ENCODE assay signal across 22 mouse cellular contexts in genomic region chr13:56418685-56419483, GRCm38 (mm10). TPM values are rescaled to one million over a fixed set of nuclear protein-coding genes. Genes with fewer than 3 reads are reported as not detected.
DNase-seq lines count a peak whose midpoint lies in the region; ATAC-seq lines count a peak whose summit lies in the region.
"Had no signal": no experiment of that assay in that cellular context is flagged by ENCODE, and none has a peak within 500 bp of the region (broad histone marks: within the 10 kb centered on the region; RNA-seq: fewer than 3 reads in every experiment).

No protein-coding gene starts in this region.

- no peak overlapping the region for H3K27ac ChIP-seq in heart, embryonic 14.5 days (replicated peaks in 1 of 2; ENCODE audit: control insufficient read depth in 1 of 2, insufficient read depth in 1 of 2, low read depth in 2 of 2, low read length in 2 of 2)
- no peak overlapping the region for H3K27ac ChIP-seq in neural tube, embryonic 15.5 days (replicated peaks)
- no peak overlapping the region for H3K27ac ChIP-seq in lung, embryonic 16.5 days (ENCODE audit: low read length)
- H3K27ac ChIP-seq in forebrain, embryonic 11.5 days (ENCODE audit: low read depth, low read length): no peak overlapping the region
- no peak overlapping the region for H3K27ac ChIP-seq in forebrain, embryonic 10.5 days
- H3K27ac ChIP-seq: forebrain, embryonic 12.5 days; liver, embryonic 14.5 days had no signal

- WGBS in heart, embryonic 14.5 days: 25% methylated on average over 13 of the region's 13 CpGs
- WGBS in neural tube, embryonic 15.5 days: 54% methylated on average over 13 of the region's 13 CpGs
- 17% methylated on average over 13 of the region's 13 CpGs for WGBS in lung, embryonic 16.5 days
- 52% methylated on average over 13 of the region's 13 CpGs for WGBS in forebrain, embryonic 11.5 days
- WGBS in forebrain, embryonic 10.5 days: 47% methylated on average over 13 of the region's 13 CpGs

- peaks cover 7 to 11% of the 10 kb centered on the region in 2 experiments; a peak in 2 of 4 replicates for H3K4me1 ChIP-seq in heart, embryonic 14.5 days (ENCODE audit: control insufficient read depth in 2 of 2, insufficient read depth in 2 of 2, low read length in 2 of 2)
- H3K4me1 ChIP-seq in neural tube, embryonic 15.5 days: 0 out of 2 replicates have a peak, but pooled peaks cover 8% of the 10 kb centered on the region
- H3K4me1 ChIP-seq in lung, embryonic 16.5 days (replicated peaks; ENCODE audit: control insufficient read depth, insufficient read depth, low read length): peaks cover 4% of the 10 kb centered on the region; the same call in 1 of the 2 replicates
- no peaks in the 10 kb centered on the region for H3K4me1 ChIP-seq in forebrain, embryonic 11.5 days (replicated peaks; ENCODE audit: control insufficient read depth, insufficient read depth, low read length)
- H3K4me1 ChIP-seq in forebrain, embryonic 10.5 days: peaks cover 18% of the 10 kb centered on the region

- peak; percentile 36; the same call in 1 of the 2 replicates for ATAC-seq in heart, embryonic 14.5 days (ENCODE audit: insufficient number of reproducible peaks, insufficient read depth, low FRiP score, low read depth)
- ATAC-seq in neural tube, embryonic 15.5 days (ENCODE audit: low FRiP score): no peak
- ATAC-seq in lung, embryonic 16.5 days (ENCODE audit: low read depth): peak; percentile 78
- ATAC-seq in forebrain, embryonic 11.5 days (replicated peaks; ENCODE audit: low FRiP score): no peak

- peaks cover 15% of the 10 kb centered on the region for H3K27me3 ChIP-seq in heart, embryonic 14.5 days (ENCODE audit: control insufficient read depth, insufficient read depth, low read length)
- peaks cover 10% of the 10 kb centered on the region; the same call in 1 of the 2 replicates for H3K27me3 ChIP-seq in neural tube, embryonic 15.5 days (replicated peaks)
- H3K27me3 ChIP-seq in lung, embryonic 16.5 days (ENCODE audit: control insufficient read depth, insufficient read depth, low read depth, low read length): no peaks in the 10 kb centered on the region
- no peaks in the 10 kb centered on the region for H3K27me3 ChIP-seq in forebrain, embryonic 11.5 days (ENCODE audit: control insufficient read depth, insufficient read depth, low read length)
- H3K27me3 ChIP-seq in forebrain, embryonic 10.5 days (ENCODE audit: poor library complexity, severe bottlenecking): peaks cover 46% of the 10 kb centered on the region
- H3K27me3 ChIP-seq: embryonic facial prominence, embryonic 13.5 days had no signal

- no peaks in the 10 kb centered on the region for H3K36me3 ChIP-seq in heart, embryonic 14.5 days (ENCODE audit: control insufficient read depth, insufficient read depth, low read length)
- H3K36me3 ChIP-seq in neural tube, embryonic 15.5 days: no peaks in the 10 kb centered on the region
- no peaks in the 10 kb centered on the region for H3K36me3 ChIP-seq in lung, embryonic 16.5 days (ENCODE audit: control insufficient read depth, insufficient read depth, low read length)
- H3K36me3 ChIP-seq in forebrain, embryonic 11.5 days (ENCODE audit: control insufficient read depth, insufficient read depth, low read length): no peaks in the 10 kb centered on the region
- no peaks in the 10 kb centered on the region for H3K36me3 ChIP-seq in forebrain, embryonic 10.5 days (replicated peaks)
- H3K36me3 ChIP-seq: embryonic facial prominence, embryonic 13.5 days; forebrain, embryonic 12.5 days had no signal

- no peak for DNase-seq in heart, postnatal 4 days
- peak; percentile 17 for DNase-seq in neural tube, embryonic 10.5 days (ENCODE audit: extremely low spot score, low spot score)
- no peak for DNase-seq in forebrain, embryonic 11.5 days (ENCODE audit: low spot score)
- DNase-seq in forebrain, embryonic 10.5 days (ENCODE audit: extremely low spot score, low spot score): no peak
- no peak for DNase-seq in frontal cortex, postnatal 25 days (ENCODE audit: low spot score in 2 of 2)
- DNase-seq: adrenal gland, postnatal 10 days; cerebellum, postnatal 10 days; heart, adult 18-20 months; kidney, postnatal 10 days; layer of hippocampus, adult 9-11 months; right cerebral cortex, postnatal 25 days; thymus, postnatal 25 days had no signal

- H3K9me3 ChIP-seq in heart, embryonic 14.5 days (ENCODE audit: control insufficient read depth, low read length): 0 out of 2 replicates have a peak, but pooled peaks cover 4% of the 10 kb centered on the region
- no peaks in the 10 kb centered on the region for H3K9me3 ChIP-seq in neural tube, embryonic 15.5 days (replicated peaks)
- peaks cover 3% of the 10 kb centered on the region for H3K9me3 ChIP-seq in lung, embryonic 16.5 days (ENCODE audit: control insufficient read depth, low read length)
- no peaks in the 10 kb centered on the region for H3K9me3 ChIP-seq in forebrain, embryonic 11.5 days (ENCODE audit: control insufficient read depth, low read length)
- peaks cover 4% of the 10 kb centered on the region; the same call in 1 of the 2 replicates for H3K9me3 ChIP-seq in forebrain, embryonic 10.5 days

- no peak overlapping the region for H3K4me3 ChIP-seq in heart, embryonic 14.5 days (ENCODE audit: control insufficient read depth in 1 of 2, insufficient read depth in 1 of 2, low read depth in 1 of 2, low read length in 2 of 2)
- no peak overlapping the region for H3K4me3 ChIP-seq in neural tube, embryonic 15.5 days (replicated peaks)
- no peak overlapping the region for H3K4me3 ChIP-seq in lung, embryonic 16.5 days (ENCODE audit: low read length)
- no peak overlapping the region for H3K4me3 ChIP-seq in forebrain, embryonic 11.5 days (ENCODE audit: low read depth, low read length)
- no peak overlapping the region for H3K4me3 ChIP-seq in forebrain, embryonic 10.5 days
- H3K4me3 ChIP-seq: embryonic facial prominence, embryonic 13.5 days; forebrain, embryonic 12.5 days had no signal

- H3K9ac ChIP-seq in heart, embryonic 14.5 days (ENCODE audit: low read length): 0 out of 2 replicates have a peak overlapping the region, but pooled peaks have one; percentile 14
- H3K9ac ChIP-seq in neural tube, embryonic 15.5 days (replicated peaks): no peak overlapping the region
- H3K9ac ChIP-seq in lung, embryonic 16.5 days (ENCODE audit: low read length): no peak overlapping the region
- H3K9ac ChIP-seq in forebrain, embryonic 11.5 days (ENCODE audit: low read length): no peak overlapping the region
- H3K9ac ChIP-seq: embryonic facial prominence, embryonic 13.5 days; forebrain, embryonic 12.5 days; liver, embryonic 14.5 days had no signal

- H3K4me2 ChIP-seq in heart, embryonic 14.5 days (ENCODE audit: low read length): no peak overlapping the region
- no peak overlapping the region for H3K4me2 ChIP-seq in neural tube, embryonic 15.5 days
- no peak overlapping the region for H3K4me2 ChIP-seq in lung, embryonic 16.5 days (ENCODE audit: low read depth, low read length)
- no peak overlapping the region for H3K4me2 ChIP-seq in forebrain, embryonic 11.5 days (ENCODE audit: low read depth, low read length, severe bottlenecking)
- H3K4me2 ChIP-seq: embryonic facial prominence, embryonic 13.5 days; forebrain, embryonic 12.5 days had no signal

RNA-seq across cellular contexts. Expression of gene Gm3045, which starts 7.5 kb away (rescaled TPM):
- not detected in 2 replicates for polyA plus RNA-seq in heart, embryonic 14.5 days (2014; fragmentation: Nextera tagmentation; extraction: Ambion mirVana)
- total RNA-seq in heart, postnatal 4 days (2021): not detected
- polyA plus RNA-seq in neural tube, embryonic 15.5 days (2015; fragmentation: Nextera tagmentation; extraction: Ambion mirVana): not detected in 2 replicates
- not detected in 2 replicates for polyA plus RNA-seq in lung, embryonic 16.5 days (2015; fragmentation: Nextera tagmentation; extraction: Ambion mirVana)
- polyA plus RNA-seq in forebrain, embryonic 11.5 days (2014; fragmentation: Nextera tagmentation; extraction: Ambion mirVana): not detected in 2 replicates
- polyA plus RNA-seq in forebrain, embryonic 10.5 days (2016; fragmentation: Nextera tagmentation; extraction: Ambion mirVana): not detected in 2 replicates
- total RNA-seq: adrenal gland, postnatal 10 days; gastrocnemius, adult 18-20 months; heart, adult 18-20 months; heart, postnatal 25 days; left cerebral cortex, postnatal 14 days; megakaryocyte-erythroid progenitor cell, adult 5-6 weeks had no signal
- polyA plus RNA-seq: embryonic facial prominence, embryonic 13.5 days; forebrain, embryonic 12.5 days; liver, embryonic 14.5 days had no signal

RNA-seq across cellular contexts. Expression of gene Slc25a48, which starts 19.3 kb away (rescaled TPM):
- polyA plus RNA-seq in heart, embryonic 14.5 days (2014; fragmentation: Nextera tagmentation; extraction: Ambion mirVana): not detected in 2 replicates
- total RNA-seq in heart, postnatal 4 days (2021): under 1 TPM in 1 of 2 experiments, not detected in 1; 0.07 TPM
- polyA plus RNA-seq in neural tube, embryonic 15.5 days (2015; fragmentation: Nextera tagmentation; extraction: Ambion mirVana): 0.05 and 0.06 TPM in 2 replicates
- 0.08 and 0.11 TPM in 2 replicates for polyA plus RNA-seq in lung, embryonic 16.5 days (2015; fragmentation: Nextera tagmentation; extraction: Ambion mirVana)
- not detected in 2 replicates for polyA plus RNA-seq in forebrain, embryonic 11.5 days (2014; fragmentation: Nextera tagmentation; extraction: Ambion mirVana)
- polyA plus RNA-seq in forebrain, embryonic 10.5 days (2016; fragmentation: Nextera tagmentation; extraction: Ambion mirVana): not detected in 2 replicates
- total RNA-seq: gastrocnemius, adult 18-20 months; megakaryocyte-erythroid progenitor cell, adult 5-6 weeks had no signal
- polyA plus RNA-seq: forebrain, embryonic 12.5 days had no signal

Comparison
In these comparisons a context has a peak if more than half of its experiments do, and no peak if none do; other contexts are left out.
1. ATAC-seq: peak in heart, embryonic 14.5 days (single experiment) and lung, embryonic 16.5 days (single experiment); none in neural tube, embryonic 15.5 days (single experiment) and forebrain, embryonic 11.5 days (single experiment).